Mouse (Mus musculus) spleen, adult 12 weeks (tissue): ENCODE measurements around the gene Ift20.
A peak's percentile ranks its signal among the peaks of the same experiment; 100 is the strongest.

Experiments
- DNase-seq: peaks from one replicate; pipeline ENCODE4 v3.0.0; 2022; ENCODE audit warnings: low spot score

The Ift20 gene

GRCm38 (mm10) chr11:78536080-78536689 lies at the start of gene Ift20, which contains the start of gene Tnfaip1:
TSS of gene Ift20 (plus strand) at chr11:78536361.
TSS of gene Tnfaip1 (minus strand) at chr11:78536332.
- DNase-seq, result peak; percentile 96

GRCm38 (mm10) chr11:78488168-78488567 lies 48.0 kb upstream of the Ift20 start:
- DNase-seq, result peak; percentile 22

- DNase-seq, result no peak
These were observed 45.4 kb upstream of the Ift20 start for GRCm38 (mm10) chr11:78490781-78491241.

- no peak for DNase-seq
These were observed 40.3 kb upstream of the Ift20 start for GRCm38 (mm10) chr11:78495904-78496303.

GRCm38 (mm10) chr11:78497071-78497541 lies 39.1 kb upstream of the Ift20 start:
- no peak for DNase-seq

- peak; percentile 87 for DNase-seq
These were observed 38.3 kb upstream of the Ift20 start, which contains the start of gene Sarm1 for GRCm38 (mm10) chr11:78497544-78498522. TSS of gene Sarm1 (minus strand) at chr11:78497754.

GRCm38 (mm10) chr11:78499004-78499403 lies 37.2 kb upstream of the Ift20 start, which contains the start of gene Vtn:
TSS of gene Vtn (plus strand) at chr11:78499091.
- DNase-seq, result no peak

- no peak for DNase-seq
These were observed 36.6 kb upstream of the Ift20 start for GRCm38 (mm10) chr11:78499543-78499942.

- no peak for DNase-seq
These were observed 35.4 kb upstream of the Ift20 start for GRCm38 (mm10) chr11:78500623-78501202.

GRCm38 (mm10) chr11:78501529-78501928 lies 34.6 kb upstream of the Ift20 start:
- DNase-seq, result no peak

GRCm38 (mm10) chr11:78502909-78503650 lies 33.1 kb upstream of the Ift20 start, which contains the start of gene Sebox:
TSS of gene Sebox (plus strand) at chr11:78503447.
- DNase-seq, result no peak

- no peak for DNase-seq
These were observed 30.7 kb upstream of the Ift20 start for GRCm38 (mm10) chr11:78505430-78505829.

- no peak for DNase-seq
These were observed 27.0 kb upstream of the Ift20 start for GRCm38 (mm10) chr11:78509148-78509547.

GRCm38 (mm10) chr11:78512025-78512957 lies 23.9 kb upstream of the Ift20 start, which contains the start of the genes Tmem199 and Poldip2:
TSS of gene Tmem199 (minus strand) at chr11:78512172.
TSS of gene Poldip2 (plus strand) at chr11:78512193.
- peak; percentile 76 for DNase-seq

- DNase-seq, result no peak
These were observed 22.9 kb upstream of the Ift20 start for GRCm38 (mm10) chr11:78513106-78513790.

- DNase-seq, result no peak
These were observed 20.4 kb upstream of the Ift20 start for GRCm38 (mm10) chr11:78515549-78516325.

GRCm38 (mm10) chr11:78518931-78519330 lies 17.2 kb upstream of the Ift20 start:
- no peak for DNase-seq

- no peak for DNase-seq
These were observed 14.3 kb upstream of the Ift20 start for GRCm38 (mm10) chr11:78521880-78522279.
